Mouse (Mus musculus) inflammation-experienced regulatory T-cells, adult 16 weeks (primary cell): ENCODE data around the gene Krt32. TPM values are rescaled to one million over a fixed set of nuclear protein-coding genes. Genes with fewer than 3 reads are reported as not detected.

ENCODE experiments used
- polyA plus RNA-seq: library from polyadenylated mRNA; unstranded; fragments of 100-300 nt; shearing (Covaris generic); gene quantifications from one replicate; pipeline ENCODE4 v1.2.1, GENCODE M21; 2017

Krt32 gene
- not detected for polyA plus RNA-seq

GRCm38 (mm10) chr11:100087861-100088260 is at the start of gene Krt32:
TSS of gene Krt32 (minus strand) at chr11:100088226.

GRCm38 (mm10) chr11:100135731-100136130 is 47.7 kb upstream of the Krt32 start, which contains the start of gene Krt15:
TSS of gene Krt15 (minus strand) at chr11:100135928.

DNA sequence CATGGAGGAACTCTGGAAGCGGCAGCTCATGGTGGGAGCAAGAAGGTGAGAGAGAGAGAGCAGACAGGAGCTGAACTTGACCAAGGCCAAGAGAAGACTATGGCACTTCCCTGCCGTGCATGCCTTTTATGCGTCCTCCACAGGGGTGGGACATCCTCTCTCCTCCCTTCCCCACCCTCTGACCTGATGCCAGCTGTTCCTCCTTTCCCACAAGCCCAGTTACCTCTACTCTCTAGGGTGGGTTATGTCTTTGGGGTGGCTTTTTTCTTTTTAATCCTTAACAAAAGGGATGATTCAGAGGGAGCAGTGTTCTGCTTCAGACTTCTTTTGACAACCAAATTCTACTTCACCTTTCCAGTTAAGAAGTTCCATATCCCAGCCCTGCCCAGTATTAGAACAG is 33.4 kb upstream of the Krt32 start, which contains the start of gene Krt13:
Gene Krt13 (minus strand): TSS at position 101 of the 400 bp plus-strand sequence.

GRCm38 (mm10) chr11:100105576-100106122 is 17.6 kb upstream of the Krt32 start, which contains the start of gene Krt36:
TSS of gene Krt36 (minus strand) at chr11:100105626.

GRCm38 (mm10) chr11:100096141-100096540 is 8.1 kb upstream of the Krt32 start, which contains the start of gene Krt35:
TSS of gene Krt35 (minus strand) at chr11:100096241.

DNA sequence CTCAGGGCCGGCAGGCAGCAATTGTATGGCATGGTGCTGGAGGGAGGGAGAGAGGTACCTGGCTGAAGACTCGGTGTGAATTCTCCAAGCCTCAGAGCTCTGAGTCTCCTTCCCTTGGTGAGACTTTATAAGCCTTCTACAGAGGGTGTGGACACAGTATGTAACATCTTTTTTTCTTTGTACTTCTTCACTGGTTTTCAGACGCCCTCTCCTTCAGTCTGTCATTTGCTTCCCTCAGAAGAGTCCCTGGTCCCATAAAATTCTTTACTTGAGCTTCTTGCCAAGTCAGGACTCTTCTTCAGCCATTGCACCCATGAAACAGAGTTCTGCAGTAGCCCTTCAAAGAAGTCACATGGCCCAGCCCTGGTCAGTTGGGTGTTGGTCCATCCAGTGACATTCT is 37.6 kb downstream of the Krt32 start, which contains the start of gene Krt31:
Gene Krt31 (minus strand): TSS at position 101 of the 400 bp plus-strand sequence.

DNA sequence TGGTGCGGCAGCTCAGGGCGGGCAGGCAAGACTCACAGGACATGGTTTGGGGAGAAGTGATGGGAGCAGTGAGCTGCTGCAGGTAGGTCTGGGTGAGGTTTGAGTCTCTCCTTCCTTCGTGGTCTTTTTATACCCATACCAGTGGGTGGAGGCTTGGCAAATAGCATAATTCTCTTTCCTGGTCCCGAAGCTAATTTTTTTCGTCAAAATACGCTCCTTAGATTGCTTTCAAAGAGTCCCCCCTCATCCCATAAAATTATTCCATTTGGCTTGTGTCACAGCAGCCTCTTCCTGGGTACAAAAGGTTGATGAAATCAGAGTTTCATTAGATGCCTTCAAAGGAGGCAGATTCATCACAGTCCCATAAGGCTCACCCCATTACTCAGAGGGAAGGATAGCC is 46.6 kb downstream of the Krt32 start, which contains the start of gene Krt34:
Gene Krt34 (minus strand): TSS at position 101 of the 400 bp plus-strand sequence.

Other genes starting within 250 kb of the Krt32 start
- gene Krtap4-16, start 236.6 kb downstream of the Krt32 start, polyA plus RNA-seq = not detected
- gene Gm11568, start 230.3 kb downstream of the Krt32 start, polyA plus RNA-seq = not detected
- not detected for gene Gm11559, start 223.8 kb downstream of the Krt32 start, polyA plus RNA-seq
- not detected for gene Krtap9-1, start 214.8 kb downstream of the Krt32 start, polyA plus RNA-seq
- gene Gm11567, start 209.0 kb downstream of the Krt32 start, polyA plus RNA-seq = not detected
- not detected for gene Krtap31-1, start 180.3 kb downstream of the Krt32 start, polyA plus RNA-seq
- not detected for gene Gm11565, start 173.5 kb downstream of the Krt32 start, polyA plus RNA-seq
- not detected for gene Krtap31-2, start 151.9 kb downstream of the Krt32 start, polyA plus RNA-seq
- not detected for gene Krtap9-5, start 139.8 kb downstream of the Krt32 start, polyA plus RNA-seq
- gene Krtap29-1, start 109.2 kb downstream of the Krt32 start, polyA plus RNA-seq = not detected
- gene Krtap16-1, start 101.6 kb downstream of the Krt32 start, polyA plus RNA-seq = not detected
- gene Krtap17-1, start 94.2 kb downstream of the Krt32 start, polyA plus RNA-seq = not detected
- gene Krt33a, start 72.0 kb downstream of the Krt32 start, polyA plus RNA-seq = not detected
- gene Krt33b, start 58.4 kb downstream of the Krt32 start, polyA plus RNA-seq = not detected
- gene Krt34, start 46.7 kb downstream of the Krt32 start, polyA plus RNA-seq = not detected
- not detected for gene Krt31, start 37.7 kb downstream of the Krt32 start, polyA plus RNA-seq
- gene Krt35, start 8.0 kb upstream of the Krt32 start, polyA plus RNA-seq = not detected
- not detected for gene Krt36, start 17.4 kb upstream of the Krt32 start, polyA plus RNA-seq
- gene Krt13, start 33.3 kb upstream of the Krt32 start, polyA plus RNA-seq = not detected
- not detected for gene Krt15, start 47.7 kb upstream of the Krt32 start, polyA plus RNA-seq
- not detected for gene Krt19, start 60.4 kb upstream of the Krt32 start, polyA plus RNA-seq
- gene Krt9, start 105.0 kb upstream of the Krt32 start, polyA plus RNA-seq = not detected
- gene Krt14, start 119.3 kb upstream of the Krt32 start, polyA plus RNA-seq = not detected
- not detected for gene Krt16, start 160.7 kb upstream of the Krt32 start, polyA plus RNA-seq
- gene Krt17, start 172.8 kb upstream of the Krt32 start, polyA plus RNA-seq = 3.5 TPM
- not detected for gene Krt42, start 181.6 kb upstream of the Krt32 start, polyA plus RNA-seq
- 2,843 TPM for gene Eif1, start 231.7 kb upstream of the Krt32 start, polyA plus RNA-seq
- not detected for gene Gast, start 246.2 kb upstream of the Krt32 start, polyA plus RNA-seq